Mouse (Mus musculus) granulocyte monocyte progenitor cell, adult 5-6 weeks (primary cell): ENCODE data around the gene Uchl4. TPM values are rescaled to one million over a fixed set of nuclear protein-coding genes. Genes with fewer than 3 reads are reported as not detected.

Experiments
- ATAC-seq: replicated peaks from 2 replicates; pipeline ENCODE4 v1.8.0; 2016; ENCODE audit warnings: mild to moderate bottlenecking, moderate TSS enrichment, inconsistent platforms; ENCODE audit not compliant: poor library complexity, severe bottlenecking
- total RNA-seq, 2 experiments: library from RNA; stranded (forward) in 1 of 2; stranded (reverse) in 1 of 2; fragments of 200-712, 200-1000 nt in 1 of 2; fragments of >200 nt in 1 of 2; fragmentation: Nextera tagmentation in 1 of 2; gene quantifications; 2 replicates each; pipeline ENCODE4 v1.2.3; 2014 to 2017

Uchl4 gene
- total RNA-seq, 2 experiments from 2014 or later = 0.67 TPM; not detected in 1

- no peak for ATAC-seq
These were observed 36.2 kb downstream of the Uchl4 start for GRCm38 (mm10) chr9:64271249-64271648.

GRCm38 (mm10) chr9:64272611-64273010 is 37.6 kb downstream of the Uchl4 start:
- ATAC-seq = peak; percentile 76

- no peak for ATAC-seq
These were observed 38.8 kb downstream of the Uchl4 start for GRCm38 (mm10) chr9:64273757-64274156.

GRCm38 (mm10) chr9:64274291-64274690 is 39.3 kb downstream of the Uchl4 start:
- ATAC-seq = no peak

- ATAC-seq = 0 out of 2 replicates have a peak, but pooled peaks have one; percentile 45
These were observed 39.9 kb downstream of the Uchl4 start for GRCm38 (mm10) chr9:64274919-64275318.

GRCm38 (mm10) chr9:64277706-64278105 is 42.7 kb downstream of the Uchl4 start:
- ATAC-seq = 0 out of 2 replicates have a peak, but pooled peaks have one; percentile 35

GRCm38 (mm10) chr9:64278665-64279310 is 43.8 kb downstream of the Uchl4 start:
- no peak for ATAC-seq

GRCm38 (mm10) chr9:64281105-64281780 is 46.2 kb downstream of the Uchl4 start, which contains the start of gene Tipin:
Gene Tipin (plus strand): TSS chr9:64281581.
- ATAC-seq = peak; percentile 97

- no peak for ATAC-seq
These were observed 46.8 kb downstream of the Uchl4 start for GRCm38 (mm10) chr9:64281781-64282178.

GRCm38 (mm10) chr9:64282404-64282987 is 47.5 kb downstream of the Uchl4 start:
- no peak for ATAC-seq

Other genes with a start within 250 kb of the Uchl4 start
- 0.56 and 1.4 TPM in 2 replicates for gene Smad6, start 213.1 kb upstream of the Uchl4 start, total RNA-seq (2014; fragmentation: Nextera tagmentation)
- gene Smad6, start 213.1 kb upstream of the Uchl4 start, total RNA-seq (2017) = 1.3 and 1.7 TPM in 2 replicates
- not detected in 2 replicates for gene Lctl, start 118.1 kb upstream of the Uchl4 start, total RNA-seq (2014; fragmentation: Nextera tagmentation)
- gene Lctl, start 118.1 kb upstream of the Uchl4 start, total RNA-seq (2017) = 0.15 and 0.39 TPM in 2 replicates
- gene Zwilch, start 62.1 kb upstream of the Uchl4 start, total RNA-seq (2014; fragmentation: Nextera tagmentation) = 61.4 and 63.4 TPM in 2 replicates
- gene Zwilch, start 62.1 kb upstream of the Uchl4 start, total RNA-seq (2017) = 98.1 and 118 TPM in 2 replicates
- 3,177 and 3,393 TPM in 2 replicates for gene Rpl4, start 61.8 kb upstream of the Uchl4 start, total RNA-seq (2014; fragmentation: Nextera tagmentation)
- gene Rpl4, start 61.8 kb upstream of the Uchl4 start, total RNA-seq (2017) = 3,068 and 3,220 TPM in 2 replicates
- 27.6 and 29.8 TPM in 2 replicates for gene Snapc5, start 55.9 kb upstream of the Uchl4 start, total RNA-seq (2014; fragmentation: Nextera tagmentation)
- gene Snapc5, start 55.9 kb upstream of the Uchl4 start, total RNA-seq (2017) = 43.3 and 52.1 TPM in 2 replicates
- 24.8 and 45.6 TPM in 2 replicates for gene Map2k1, start 18.4 kb downstream of the Uchl4 start, total RNA-seq (2014; fragmentation: Nextera tagmentation)
- gene Map2k1, start 18.4 kb downstream of the Uchl4 start, total RNA-seq (2017) = 55.0 and 56.5 TPM in 2 replicates
- gene Tipin, start 46.4 kb downstream of the Uchl4 start, total RNA-seq (2014; fragmentation: Nextera tagmentation) = 233 and 243 TPM in 2 replicates
- 318 and 327 TPM in 2 replicates for gene Tipin, start 46.4 kb downstream of the Uchl4 start, total RNA-seq (2017)
- gene Dis3l, start 106.1 kb downstream of the Uchl4 start, total RNA-seq (2014; fragmentation: Nextera tagmentation) = 13.6 and 16.7 TPM in 2 replicates
- 17.3 and 18.1 TPM in 2 replicates for gene Dis3l, start 106.1 kb downstream of the Uchl4 start, total RNA-seq (2017)
- gene Megf11, start 150.4 kb downstream of the Uchl4 start, total RNA-seq (2014; fragmentation: Nextera tagmentation) = not detected in 2 replicates
- gene Megf11, start 150.4 kb downstream of the Uchl4 start, total RNA-seq (2017) = under 0.01 TPM in 1 of 2 replicates, not detected in the other